Mouse (Mus musculus) E14TG2a.4 (cell line): ENCODE data around the gene Rfesd.

Source experiments
- H3K27me3 ChIP-seq: 2 replicates; pipeline ENCODE4 v1.6.1; 2014; ENCODE audit warnings: low read length, control low read depth; ENCODE audit not compliant: insufficient read depth
- H3K36me3 ChIP-seq: 2 replicates; pipeline ENCODE4 v1.6.1; 2014; ENCODE audit warnings: low read length, control low read depth; ENCODE audit not compliant: insufficient read depth
- H3K4me1 ChIP-seq: replicated peaks from 2 replicates; pipeline ENCODE4 v1.6.1; 2014; ENCODE audit warnings: low read depth, low read length, control low read depth
- H3K4me3 ChIP-seq: replicated peaks from 2 replicates; pipeline ENCODE4 v1.5.1; 2014; ENCODE audit warnings: mild to moderate bottlenecking, low read length
- H3K9me3 ChIP-seq: 2 replicates; pipeline ENCODE4 v1.6.1; 2014; ENCODE audit warnings: low read length, control low read depth
- CTCF ChIP-seq: conservative IDR thresholded peaks from 2 replicates; pipeline ENCODE4 v1.5.1; 2014; ENCODE audit warnings: low read length
- NANOG ChIP-seq: IDR thresholded peaks from 2 replicates; pipeline ENCODE4 v1.6.1; 2014; ENCODE audit warnings: borderline replicate concordance, low read length, mixed read lengths
- POU5F1 ChIP-seq: IDR thresholded peaks from 2 replicates; pipeline ENCODE4 v1.6.1; 2014; ENCODE audit warnings: low read length, borderline replicate concordance

Rfesd gene

DNA sequence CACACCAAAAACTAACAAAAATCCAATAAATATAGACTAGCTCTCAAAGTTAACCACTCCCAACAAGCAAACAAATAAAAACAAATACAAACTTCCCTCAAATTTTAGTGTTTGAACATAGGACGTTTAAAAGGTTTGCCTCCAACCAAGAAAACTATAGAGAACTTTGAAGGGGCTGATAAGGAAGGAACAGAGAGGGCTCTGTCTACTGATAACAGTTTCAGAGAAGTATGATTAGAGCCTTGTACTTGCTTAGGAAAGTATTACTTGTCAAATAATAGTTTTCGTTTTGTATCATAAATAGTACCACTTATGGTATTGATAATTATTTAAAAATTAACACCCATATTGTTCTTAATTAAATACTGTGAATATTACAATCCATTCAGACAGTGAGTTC, 4.0 kb downstream of the Rfesd start:
- TF ChIP-seq CTCF: no peak
- TF ChIP-seq POU5F1: no peak
- no peak for TF ChIP-seq NANOG
- Histone ChIP-seq H3K4me1 (peaks cover 6% of the 10 kb centered on the region), H3K4me3 (no peak overlapping the region), H3K27me3 (no peaks in the 10 kb centered on the region), H3K9me3 (no peaks in the 10 kb centered on the region), H3K36me3 (no peaks in the 10 kb centered on the region)

DNA sequence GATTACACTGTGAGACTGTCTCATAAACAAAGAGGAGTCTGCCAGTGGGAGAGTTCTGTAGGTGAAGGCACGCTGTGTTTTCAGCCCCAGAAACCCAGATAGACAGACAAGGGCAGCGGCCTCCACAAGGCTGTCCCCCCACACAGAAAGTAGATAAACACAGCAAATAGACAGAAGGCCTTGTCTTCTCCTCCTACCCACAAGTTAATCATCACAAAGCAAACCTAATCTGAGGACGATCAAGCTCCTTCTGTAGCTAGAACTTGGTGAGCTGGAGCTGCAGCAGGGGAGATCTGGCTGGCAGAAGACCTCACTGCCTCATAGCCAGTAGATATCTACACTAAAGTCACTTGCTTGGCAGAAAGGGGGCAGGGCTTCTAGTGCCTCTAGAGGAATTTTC, 15.2 kb downstream of the Rfesd start:
- Histone ChIP-seq H3K4me3 (no peak overlapping the region), H3K4me1 (no peaks in the 10 kb centered on the region), H3K36me3 (peaks cover 5% of the 10 kb centered on the region; the same call in 1 of the 2 replicates), H3K9me3 (no peaks in the 10 kb centered on the region), H3K27me3 (no peaks in the 10 kb centered on the region)
- TF ChIP-seq NANOG (no peak), POU5F1 (no peak), CTCF (no peak)

DNA sequence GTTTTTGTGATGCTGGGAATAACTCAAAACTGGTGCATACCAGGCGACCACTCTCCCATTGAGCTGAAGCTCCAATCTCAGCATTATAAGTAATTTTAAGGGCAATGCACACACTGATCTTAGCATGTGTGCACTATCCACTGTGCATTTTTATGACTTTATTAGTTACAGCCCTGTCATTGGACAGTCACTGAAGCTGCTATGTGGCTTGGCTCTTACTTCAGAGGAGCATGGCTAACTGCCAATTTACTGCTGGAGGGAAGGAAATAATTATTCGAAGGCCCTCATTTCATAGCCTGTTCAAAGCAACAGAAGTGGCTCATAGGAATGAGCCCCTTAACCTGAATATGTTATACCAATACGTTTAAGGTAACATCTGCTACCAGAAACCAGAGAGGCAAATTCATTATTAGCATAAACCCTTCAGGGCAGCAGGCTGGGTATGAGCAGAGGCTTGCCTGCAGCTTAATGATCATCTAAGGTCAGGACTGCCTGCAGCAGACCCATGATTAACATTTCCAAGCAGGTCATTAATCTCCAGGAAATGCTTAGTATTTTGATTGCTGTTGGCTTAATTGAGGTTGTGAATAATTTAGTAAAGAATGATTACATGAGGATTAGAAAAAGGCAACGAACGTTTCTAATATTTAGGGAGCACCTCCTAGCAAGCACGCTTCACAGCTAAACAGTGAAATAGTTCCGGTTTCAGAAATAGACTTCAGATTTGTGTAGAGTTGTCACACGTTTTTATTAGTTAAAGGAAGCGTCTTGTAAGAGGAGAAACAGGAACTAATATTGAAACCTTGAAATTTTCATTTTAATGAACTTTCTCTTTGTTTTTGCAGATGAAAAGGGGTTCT, 26.1 kb downstream of the Rfesd start:
- Histone ChIP-seq H3K9me3 (peaks cover 12% of the 10 kb centered on the region; the same call in 1 of the 2 replicates), H3K4me1 (no peaks in the 10 kb centered on the region), H3K36me3 (no peaks in the 10 kb centered on the region), H3K27me3 (no peaks in the 10 kb centered on the region), H3K4me3 (no peak overlapping the region)
- TF ChIP-seq POU5F1 (no peak), CTCF (no peak), NANOG (no peak)

DNA sequence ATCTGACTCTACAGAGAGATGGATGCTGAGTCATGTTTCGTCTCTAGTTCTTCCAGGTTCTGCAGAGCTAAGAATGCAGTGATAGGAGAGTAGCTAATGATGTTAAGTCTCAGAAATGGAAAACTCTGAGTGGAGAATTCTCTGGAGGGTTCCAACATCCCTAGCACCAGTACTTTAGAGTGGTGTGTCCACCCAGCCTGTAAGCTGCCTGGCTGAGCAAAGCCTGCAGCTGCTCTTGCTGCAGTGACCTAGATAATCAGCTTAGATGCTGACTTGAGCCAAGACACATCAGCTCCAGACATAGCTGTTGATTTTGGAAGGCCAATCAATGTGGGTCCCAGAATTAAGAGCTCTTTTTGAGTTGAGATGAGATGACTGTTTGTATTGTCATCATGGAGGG, 30.4 kb downstream of the Rfesd start:
- TF ChIP-seq NANOG (no peak), CTCF (no peak), POU5F1 (no peak)
- H3K36me3 ChIP-seq: no peaks in the 10 kb centered on the region

DNA sequence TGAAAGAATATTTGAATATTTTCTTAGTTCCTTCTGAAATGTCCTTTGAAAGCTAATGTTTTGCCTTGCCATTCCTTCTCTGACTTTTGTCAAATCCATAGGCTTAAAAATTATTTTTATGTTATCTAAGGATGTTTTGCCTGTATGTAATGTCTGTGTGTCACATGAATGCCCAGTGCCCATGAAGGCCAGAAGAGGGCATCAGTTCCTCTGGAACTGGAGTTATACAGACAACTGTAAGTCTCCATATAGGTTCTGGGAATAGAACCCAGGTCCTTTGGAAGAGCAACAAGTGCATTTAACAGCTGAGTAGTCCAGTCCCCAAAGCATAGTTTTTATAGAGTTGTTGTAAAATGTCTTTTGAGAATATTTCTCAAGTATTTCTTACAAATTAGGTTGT, 36.6 kb downstream of the Rfesd start:
- TF ChIP-seq NANOG (no peak), POU5F1 (no peak), CTCF (0 out of 2 replicates have a peak, but pooled peaks have one; percentile 12)
- Histone ChIP-seq H3K4me1 (no peaks in the 10 kb centered on the region), H3K4me3 (no peak overlapping the region), H3K36me3 (no peaks in the 10 kb centered on the region), H3K9me3 (no peaks in the 10 kb centered on the region), H3K27me3 (no peaks in the 10 kb centered on the region)

More for the DNA sequence above, 30.4 kb downstream of the Rfesd start:
- Histone ChIP-seq H3K4me3 (no peak overlapping the region), H3K9me3 (no peaks in the 10 kb centered on the region), H3K27me3 (no peaks in the 10 kb centered on the region), H3K4me1 (no peaks in the 10 kb centered on the region)

DNA sequence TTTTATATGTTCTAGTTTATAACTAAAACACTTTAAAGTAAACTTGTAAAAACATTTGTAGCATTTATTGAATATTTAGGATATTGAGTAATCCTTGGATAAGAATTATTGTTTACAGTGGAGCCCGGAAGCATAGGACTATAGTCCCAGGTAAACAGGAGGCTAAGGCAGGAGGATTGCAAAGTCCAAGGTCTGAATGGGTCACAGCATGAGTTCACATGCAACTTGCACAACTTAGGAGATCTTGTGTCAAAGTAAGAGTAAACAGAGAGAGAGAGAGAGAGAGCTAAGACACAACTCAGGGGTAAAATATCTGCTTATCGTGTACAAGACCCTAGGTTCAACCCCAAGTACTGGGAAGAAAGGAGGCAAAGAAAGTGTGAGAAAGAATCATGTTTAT, 41.9 kb downstream of the Rfesd start:
- Histone ChIP-seq H3K9me3 (no peaks in the 10 kb centered on the region), H3K27me3 (no peaks in the 10 kb centered on the region), H3K4me3 (no peak overlapping the region), H3K4me1 (no peaks in the 10 kb centered on the region), H3K36me3 (no peaks in the 10 kb centered on the region)
- TF ChIP-seq NANOG: no peak

DNA sequence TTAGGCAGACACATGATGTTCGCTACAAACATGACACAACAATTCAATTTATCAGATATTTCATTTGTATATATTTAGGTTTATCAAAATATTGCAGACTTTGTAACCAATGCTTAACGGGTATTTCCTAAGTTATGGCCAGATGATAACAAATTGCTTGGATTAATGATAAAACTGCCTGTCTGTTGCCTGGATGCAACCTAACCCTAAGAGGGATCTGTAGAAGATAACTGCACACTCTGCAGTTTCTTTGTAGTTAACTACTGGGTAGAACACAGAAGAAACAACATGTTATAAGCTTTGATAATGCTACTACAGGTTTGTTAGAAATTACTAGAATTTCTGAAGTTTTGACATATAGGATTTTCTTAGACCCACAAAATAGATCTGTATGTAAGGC, 42.3 kb downstream of the Rfesd start:
- H3K4me3 ChIP-seq: no peak overlapping the region
- H3K4me1 ChIP-seq: no peaks in the 10 kb centered on the region
- TF ChIP-seq NANOG (no peak), POU5F1 (no peak), CTCF (no peak)
- no peaks in the 10 kb centered on the region for H3K27me3 ChIP-seq
- H3K36me3 ChIP-seq: no peaks in the 10 kb centered on the region
- no peaks in the 10 kb centered on the region for H3K9me3 ChIP-seq

DNA sequence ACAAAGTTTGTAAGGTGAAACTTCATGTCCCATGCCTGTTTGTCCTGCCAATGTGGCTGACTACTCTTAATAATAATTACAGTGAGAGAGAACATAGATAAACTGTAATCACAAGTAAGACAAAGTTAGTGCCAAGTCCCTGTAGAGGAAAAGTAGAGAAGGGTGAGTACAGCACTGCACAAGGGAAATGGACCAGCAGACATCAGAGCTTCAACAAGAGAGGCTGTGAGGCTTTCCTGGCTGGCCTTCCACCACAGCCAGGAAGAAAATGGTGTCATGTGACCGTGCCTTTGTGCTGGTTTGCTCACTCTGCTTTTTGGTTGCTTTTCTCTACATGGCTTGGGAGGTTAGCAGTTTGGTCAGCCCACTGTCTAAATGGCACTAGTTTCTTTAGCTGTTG, 42.9 kb downstream of the Rfesd start:
- no peaks in the 10 kb centered on the region for H3K27me3 ChIP-seq
- TF ChIP-seq NANOG (no peak), CTCF (no peak), POU5F1 (no peak)
- H3K9me3 ChIP-seq: no peaks in the 10 kb centered on the region
- no peak overlapping the region for H3K4me3 ChIP-seq
- H3K4me1 ChIP-seq: no peaks in the 10 kb centered on the region
- no peaks in the 10 kb centered on the region for H3K36me3 ChIP-seq

DNA sequence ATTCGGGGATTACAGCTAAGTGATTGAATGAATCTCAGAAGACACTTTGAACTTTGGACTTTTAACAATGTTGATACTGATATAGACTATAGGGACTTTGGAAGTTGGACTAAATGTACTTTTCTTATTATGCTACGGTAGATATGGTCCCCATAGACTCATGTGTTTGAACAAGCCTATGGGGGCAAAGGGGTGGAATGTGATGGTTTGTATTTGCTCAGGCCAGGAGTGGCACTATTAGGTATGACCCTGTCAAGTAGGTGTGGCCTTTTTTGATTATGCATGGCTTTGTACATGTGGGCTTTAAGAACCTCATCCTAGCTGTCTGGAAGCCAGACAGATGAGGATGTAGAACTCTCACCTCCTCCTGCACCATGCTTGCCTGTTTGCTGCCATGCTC, 44.0 kb downstream of the Rfesd start:
- H3K4me3 ChIP-seq: no peak overlapping the region
- H3K9me3 ChIP-seq: no peaks in the 10 kb centered on the region
- TF ChIP-seq CTCF: no peak
- no peak for TF ChIP-seq POU5F1
- TF ChIP-seq NANOG: no peak
- no peaks in the 10 kb centered on the region for H3K4me1 ChIP-seq
- no peaks in the 10 kb centered on the region for H3K36me3 ChIP-seq
- H3K27me3 ChIP-seq: no peaks in the 10 kb centered on the region
